Mouse (Mus musculus) lung, adult 2 months (tissue): Measurements from ENCODE around the gene P2ry2.

Experiments
- CTCF ChIP-seq: fragments of 200-500 bp; IDR thresholded peaks from 2 replicates; pipeline ENCODE4 v1.5.1; 2011; ENCODE audit warnings: mild to moderate bottlenecking, low read length, control low read depth; ENCODE audit not compliant: insufficient read depth
- POLR2A ChIP-seq: fragments of 200-500 bp; IDR thresholded peaks from 2 replicates; pipeline ENCODE4 v1.6.1; 2011; ENCODE audit warnings: low read depth, mild to moderate bottlenecking, control low read depth, low read length, borderline replicate concordance; ENCODE audit errors: extremely low read depth

GRCm38 (mm10) chr7:100967850-100968249, 44.8 kb downstream of the P2ry2 start:
- TF ChIP-seq CTCF (no peak), POLR2A (no peak)
